Mouse (Mus musculus): ENCODE measurements around the gene Prkcb. TPM values are rescaled to one million over a fixed set of nuclear protein-coding genes. Genes with fewer than 3 reads are reported as not detected.

Gene Prkcb
- polyA plus RNA-seq, 1 experiment = 767 TPM

DNA sequence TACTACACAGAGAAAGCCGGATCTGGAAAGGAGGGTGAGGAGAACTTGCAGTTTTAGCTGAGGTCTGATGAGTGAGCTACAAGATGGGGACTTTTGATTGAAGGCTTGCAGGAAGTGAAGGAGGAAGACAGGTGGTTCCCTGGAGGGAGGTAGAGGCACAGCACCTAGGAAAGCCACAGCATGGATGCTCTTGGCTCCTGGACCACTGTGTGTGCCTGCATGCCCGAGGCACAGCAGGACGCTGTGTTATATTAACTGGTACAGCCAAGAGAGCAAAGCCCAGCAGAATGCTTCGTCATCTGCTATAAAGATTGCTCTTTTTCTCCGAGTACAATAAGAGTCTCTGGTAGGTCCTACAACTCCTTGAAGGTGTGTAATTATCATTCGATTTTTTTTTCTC is 188.1 kb downstream of the Prkcb start:
- H3K27ac ChIP-seq (ENCODE audit: insufficient read depth, low read length) = no peak overlapping the region
- TF ChIP-seq CTCF (IDR thresholded peaks at IDR 0.05; ENCODE audit: extremely low read depth, insufficient read depth, low read length) (no peak), POLR2A (IDR thresholded peaks at IDR 0.05; ENCODE audit: extremely low read depth, insufficient read depth, low read length) (no peak)
- no peak overlapping the region for H3K4me3 ChIP-seq (ENCODE audit: insufficient read depth, low read length)
- H3K4me1 ChIP-seq (ENCODE audit: control insufficient read depth, insufficient read depth, low read length) = peaks cover 6% of the 10 kb centered on the region; the same call in 1 of the 2 replicates

DNA sequence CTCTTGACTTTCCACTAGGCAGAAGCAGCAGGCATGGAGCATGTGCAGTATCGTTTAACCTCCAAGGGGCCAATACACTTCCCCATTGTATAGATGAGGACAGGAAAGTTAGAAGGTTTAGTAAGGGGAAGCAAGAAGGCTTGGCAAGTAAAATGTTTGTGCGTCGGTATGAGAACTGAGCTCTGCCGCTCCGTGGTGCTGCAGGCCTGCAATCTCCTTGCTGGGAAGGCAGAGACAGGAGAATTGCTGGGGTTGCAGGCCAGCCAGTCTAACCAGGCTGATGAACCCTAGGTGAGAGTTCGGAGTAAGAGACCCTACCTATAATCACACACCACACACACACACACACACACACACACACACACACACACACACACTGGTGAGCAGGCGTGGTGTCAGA is 188.6 kb downstream of the Prkcb start:
- Histone ChIP-seq H3K4me3 (ENCODE audit: insufficient read depth, low read length) (no peak overlapping the region), H3K27ac (ENCODE audit: insufficient read depth, low read length) (no peak overlapping the region), H3K4me1 (ENCODE audit: control insufficient read depth, insufficient read depth, low read length) (peaks cover 6% of the 10 kb centered on the region; the same call in 1 of the 2 replicates)
- no peak for TF ChIP-seq POLR2A (IDR thresholded peaks at IDR 0.05; ENCODE audit: extremely low read depth, insufficient read depth, low read length)
- TF ChIP-seq CTCF (IDR thresholded peaks at IDR 0.05; ENCODE audit: extremely low read depth, insufficient read depth, low read length) = peak; percentile 29; the same call in 1 of the 2 replicates

DNA sequence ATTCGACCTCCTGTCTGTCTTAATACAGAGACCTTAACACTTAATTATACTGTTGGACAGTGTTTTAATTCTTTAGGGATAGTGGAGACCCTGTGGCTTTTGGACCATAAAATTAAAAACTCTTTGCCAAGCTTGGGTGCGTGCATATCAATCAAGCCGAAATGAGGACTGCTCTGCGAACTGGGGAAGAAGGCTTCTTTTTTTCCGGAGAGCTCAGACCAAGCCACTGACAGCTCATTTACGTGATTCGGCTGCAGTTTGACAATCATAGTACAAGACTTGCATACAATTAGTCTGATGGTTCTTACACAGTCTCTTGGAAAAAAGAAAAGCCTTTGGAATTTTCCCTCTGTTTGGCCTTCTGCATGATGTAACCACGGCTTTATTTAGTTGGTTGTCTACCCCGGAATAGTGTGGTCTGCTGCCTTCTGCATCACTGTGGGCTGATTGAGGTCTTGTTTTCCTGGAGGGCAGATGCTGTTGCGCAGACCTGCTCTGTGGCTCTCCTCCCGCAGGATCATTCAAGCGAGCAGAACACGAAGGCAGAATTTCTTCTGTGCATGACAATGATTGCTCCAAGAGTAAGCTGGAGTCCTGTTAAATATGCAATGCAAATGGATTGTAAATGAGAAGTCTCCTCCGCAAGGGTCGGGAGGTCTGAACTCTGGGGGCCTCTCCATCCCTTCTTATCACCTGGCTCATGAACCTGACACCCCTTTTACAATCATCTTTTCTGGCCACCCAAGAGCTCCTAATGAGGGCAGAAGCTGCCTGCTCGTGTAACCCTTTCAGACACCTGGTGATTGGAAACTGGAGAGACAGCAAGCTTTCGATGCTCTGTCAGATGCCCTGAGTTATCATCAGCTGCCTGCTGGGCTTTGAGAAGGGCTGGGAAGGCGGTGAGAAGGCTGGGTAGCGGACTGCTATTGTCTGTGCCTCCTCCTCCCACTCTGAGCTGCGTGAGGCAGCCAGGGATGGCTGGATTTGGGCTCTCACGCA is 189.3 kb downstream of the Prkcb start:
- no peak for TF ChIP-seq POLR2A (IDR thresholded peaks at IDR 0.05; ENCODE audit: extremely low read depth, insufficient read depth, low read length)
- TF ChIP-seq CTCF (IDR thresholded peaks at IDR 0.05; ENCODE audit: extremely low read depth, insufficient read depth, low read length) = no peak
- Histone ChIP-seq H3K4me3 (ENCODE audit: insufficient read depth, low read length) (no peak overlapping the region), H3K27ac (ENCODE audit: insufficient read depth, low read length) (no peak overlapping the region), H3K4me1 (ENCODE audit: control insufficient read depth, insufficient read depth, low read length) (peaks cover 6% of the 10 kb centered on the region; the same call in 1 of the 2 replicates)

DNA sequence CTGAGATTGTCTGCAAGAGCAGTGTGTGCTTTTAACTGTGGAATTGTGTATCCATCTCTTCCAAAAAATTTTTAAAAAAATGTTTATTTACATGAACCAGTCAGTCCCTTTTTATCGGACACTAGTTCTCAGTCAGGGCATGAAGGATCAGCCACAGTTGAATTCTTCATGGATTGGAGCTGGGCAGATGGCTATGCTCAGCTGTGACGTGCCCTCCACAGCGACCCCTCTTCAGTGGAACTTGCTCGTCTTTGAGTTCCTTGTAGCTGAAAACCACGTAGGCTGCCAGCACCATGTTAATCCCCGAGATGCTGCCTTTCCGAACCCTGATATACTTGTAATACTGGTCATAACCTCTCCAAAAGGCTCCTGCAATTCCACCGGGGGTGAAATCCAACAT is 195.4 kb downstream of the Prkcb start:
- Histone ChIP-seq H3K4me3 (ENCODE audit: insufficient read depth, low read length) (no peak overlapping the region), H3K27ac (ENCODE audit: insufficient read depth, low read length) (no peak overlapping the region), H3K4me1 (ENCODE audit: control insufficient read depth, insufficient read depth, low read length) (peaks cover 7% of the 10 kb centered on the region)
- TF ChIP-seq POLR2A (IDR thresholded peaks at IDR 0.05; ENCODE audit: extremely low read depth, insufficient read depth, low read length) (no peak), CTCF (IDR thresholded peaks at IDR 0.05; ENCODE audit: extremely low read depth, insufficient read depth, low read length) (no peak)

DNA sequence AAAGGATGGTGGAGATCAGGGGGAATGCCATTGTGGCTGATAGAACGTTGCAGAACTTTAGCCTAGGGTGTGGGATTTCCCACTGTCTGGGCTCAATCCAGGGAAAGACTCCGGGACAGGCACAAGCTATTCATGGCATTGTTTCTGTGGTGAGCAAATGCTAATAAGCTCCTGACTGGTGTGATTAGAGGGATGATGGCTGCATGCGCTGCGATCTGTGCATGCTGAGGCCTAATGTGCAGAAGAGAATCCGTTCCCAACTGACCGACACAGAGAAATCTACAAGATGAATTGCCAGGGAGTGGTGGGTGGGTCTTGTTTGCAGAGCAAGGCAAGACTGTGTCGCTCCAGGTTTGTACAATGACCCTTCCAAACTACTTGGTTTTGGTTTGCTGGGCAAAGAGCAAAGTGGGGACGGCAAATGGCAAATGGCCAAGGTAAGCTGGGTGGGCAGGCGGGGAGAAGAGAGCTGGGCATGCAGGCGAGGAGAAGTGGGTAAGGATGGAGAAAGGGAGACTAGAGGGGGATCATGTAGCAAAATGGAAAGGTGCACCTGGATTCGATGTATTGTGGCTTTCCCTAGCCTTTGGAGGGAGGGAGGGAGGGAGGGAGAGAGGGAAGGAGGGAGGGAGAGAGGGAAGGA is 199.5 kb downstream of the Prkcb start:
- Histone ChIP-seq H3K4me3 (ENCODE audit: insufficient read depth, low read length) (no peak overlapping the region), H3K4me1 (ENCODE audit: control insufficient read depth, insufficient read depth, low read length) (peaks cover 7% of the 10 kb centered on the region), H3K27ac (ENCODE audit: insufficient read depth, low read length) (no peak overlapping the region)
- TF ChIP-seq CTCF (IDR thresholded peaks at IDR 0.05; ENCODE audit: extremely low read depth, insufficient read depth, low read length) = no peak
- no peak for TF ChIP-seq POLR2A (IDR thresholded peaks at IDR 0.05; ENCODE audit: extremely low read depth, insufficient read depth, low read length)

DNA sequence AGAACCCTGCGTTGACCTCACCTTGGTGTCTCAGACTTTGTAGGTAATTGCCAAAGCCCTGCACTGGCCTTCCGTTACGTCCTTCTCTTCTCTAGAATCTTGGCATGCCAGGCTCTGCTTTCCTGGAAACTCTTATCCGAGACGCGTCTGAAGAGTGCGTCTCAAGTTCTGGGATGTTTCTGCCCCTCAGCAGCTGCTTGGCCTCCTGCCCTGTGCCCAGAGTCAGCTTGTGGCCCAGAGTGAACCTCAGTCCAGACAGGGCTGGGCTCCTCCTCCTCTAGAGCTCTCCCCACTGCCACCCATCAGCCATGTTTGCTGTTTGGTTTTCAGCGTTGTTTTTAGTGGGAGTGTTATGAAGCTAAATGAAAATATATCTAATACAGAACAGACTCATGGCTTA is 203.5 kb downstream of the Prkcb start:
- TF ChIP-seq CTCF (IDR thresholded peaks at IDR 0.05; ENCODE audit: extremely low read depth, insufficient read depth, low read length) = no peak
- TF ChIP-seq POLR2A (IDR thresholded peaks at IDR 0.05; ENCODE audit: extremely low read depth, insufficient read depth, low read length) = no peak
- Histone ChIP-seq H3K27ac (ENCODE audit: insufficient read depth, low read length) (no peak overlapping the region), H3K4me1 (ENCODE audit: control insufficient read depth, insufficient read depth, low read length) (peaks cover 8% of the 10 kb centered on the region), H3K4me3 (ENCODE audit: insufficient read depth, low read length) (no peak overlapping the region)

DNA sequence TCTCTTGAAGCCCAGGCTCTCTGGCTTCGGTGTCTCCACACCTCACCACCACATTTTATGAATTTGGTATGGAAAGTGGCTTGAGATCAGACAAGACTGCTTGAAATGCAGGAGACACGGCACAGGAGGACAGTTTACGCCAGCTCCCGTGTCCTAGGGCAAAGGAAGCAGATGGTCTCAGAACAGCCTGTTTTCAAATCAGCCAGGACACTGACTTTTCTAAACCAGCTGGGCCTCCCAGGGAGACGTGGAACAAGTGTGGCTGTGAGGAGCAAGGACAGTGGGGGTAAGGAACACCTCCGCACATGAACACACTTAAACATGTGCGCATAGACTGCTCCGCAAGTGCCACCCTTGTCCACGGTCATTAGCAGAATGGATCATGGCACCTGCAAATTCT is 204.4 kb downstream of the Prkcb start:
- Histone ChIP-seq H3K4me3 (ENCODE audit: insufficient read depth, low read length) (no peak overlapping the region), H3K27ac (ENCODE audit: insufficient read depth, low read length) (no peak overlapping the region), H3K4me1 (ENCODE audit: control insufficient read depth, insufficient read depth, low read length) (peaks cover 5% of the 10 kb centered on the region)
- TF ChIP-seq CTCF (IDR thresholded peaks at IDR 0.05; ENCODE audit: extremely low read depth, insufficient read depth, low read length) (no peak), POLR2A (IDR thresholded peaks at IDR 0.05; ENCODE audit: extremely low read depth, insufficient read depth, low read length) (no peak)

DNA sequence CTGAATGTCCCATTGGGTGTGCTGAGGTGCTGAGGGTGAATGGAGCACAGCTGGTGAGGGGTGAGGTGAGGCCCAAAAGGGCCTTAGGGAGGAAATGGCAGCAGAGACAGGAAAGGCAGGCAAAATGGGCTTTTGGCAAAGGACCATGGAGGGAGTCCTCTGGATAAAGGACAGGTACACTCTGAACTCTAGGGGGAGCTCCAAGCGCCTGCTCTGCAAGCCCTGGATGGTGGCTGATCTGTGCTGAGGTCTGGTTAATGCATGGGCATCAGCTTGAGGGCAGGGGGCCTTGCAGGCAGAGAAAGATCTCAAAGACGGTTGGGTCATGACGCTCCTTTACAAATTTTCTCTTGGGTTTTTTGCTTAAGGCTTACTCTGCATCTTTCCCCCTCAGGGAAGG is 205.5 kb downstream of the Prkcb start:
- TF ChIP-seq POLR2A (IDR thresholded peaks at IDR 0.05; ENCODE audit: extremely low read depth, insufficient read depth, low read length) = no peak
- peak; percentile 63 for TF ChIP-seq CTCF (IDR thresholded peaks at IDR 0.05; ENCODE audit: extremely low read depth, insufficient read depth, low read length)
- no peak overlapping the region for H3K4me3 ChIP-seq (ENCODE audit: insufficient read depth, low read length)

DNA sequence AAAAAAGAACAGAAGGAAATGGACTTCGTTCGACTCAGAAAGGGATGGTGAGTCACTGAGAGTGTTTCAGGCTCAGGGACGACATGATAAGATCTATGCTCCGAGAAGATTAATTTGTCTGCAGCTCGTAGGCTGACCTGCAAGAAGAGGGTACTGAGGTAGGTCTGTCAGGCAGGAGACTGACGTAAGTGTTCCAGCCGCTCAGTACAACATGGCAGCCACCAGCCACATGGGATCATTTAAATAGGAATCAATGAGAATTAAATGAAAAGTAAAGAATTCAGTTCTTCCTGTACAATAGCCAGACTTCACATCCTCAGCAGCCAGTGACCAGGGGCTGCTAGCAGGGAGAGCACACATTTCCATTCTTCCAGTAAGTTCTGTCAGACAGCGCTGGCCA is 209.0 kb downstream of the Prkcb start:
- H3K27ac ChIP-seq (ENCODE audit: insufficient read depth, low read length) = no peak overlapping the region
- no peak for TF ChIP-seq POLR2A (IDR thresholded peaks at IDR 0.05; ENCODE audit: extremely low read depth, insufficient read depth, low read length)
- no peak for TF ChIP-seq CTCF (IDR thresholded peaks at IDR 0.05; ENCODE audit: extremely low read depth, insufficient read depth, low read length)
- H3K4me3 ChIP-seq (ENCODE audit: insufficient read depth, low read length) = no peak overlapping the region
- peaks cover 8% of the 10 kb centered on the region for H3K4me1 ChIP-seq (ENCODE audit: control insufficient read depth, insufficient read depth, low read length)

More for the DNA sequence above, 205.5 kb downstream of the Prkcb start:
- H3K4me1 ChIP-seq (ENCODE audit: control insufficient read depth, insufficient read depth, low read length) = peaks cover 5% of the 10 kb centered on the region
- H3K27ac ChIP-seq (ENCODE audit: insufficient read depth, low read length) = no peak overlapping the region

All from cortical plate, adult 2 months (tissue).